Mouse (Mus musculus): ENCODE measurements around the gene Helz2.
"Not testable (repeated sequence)": the region's sequence is repeated elsewhere in the genome, so short reads cannot be mapped to it uniquely, and the experiment has no call there.

The Helz2 gene

DNA sequence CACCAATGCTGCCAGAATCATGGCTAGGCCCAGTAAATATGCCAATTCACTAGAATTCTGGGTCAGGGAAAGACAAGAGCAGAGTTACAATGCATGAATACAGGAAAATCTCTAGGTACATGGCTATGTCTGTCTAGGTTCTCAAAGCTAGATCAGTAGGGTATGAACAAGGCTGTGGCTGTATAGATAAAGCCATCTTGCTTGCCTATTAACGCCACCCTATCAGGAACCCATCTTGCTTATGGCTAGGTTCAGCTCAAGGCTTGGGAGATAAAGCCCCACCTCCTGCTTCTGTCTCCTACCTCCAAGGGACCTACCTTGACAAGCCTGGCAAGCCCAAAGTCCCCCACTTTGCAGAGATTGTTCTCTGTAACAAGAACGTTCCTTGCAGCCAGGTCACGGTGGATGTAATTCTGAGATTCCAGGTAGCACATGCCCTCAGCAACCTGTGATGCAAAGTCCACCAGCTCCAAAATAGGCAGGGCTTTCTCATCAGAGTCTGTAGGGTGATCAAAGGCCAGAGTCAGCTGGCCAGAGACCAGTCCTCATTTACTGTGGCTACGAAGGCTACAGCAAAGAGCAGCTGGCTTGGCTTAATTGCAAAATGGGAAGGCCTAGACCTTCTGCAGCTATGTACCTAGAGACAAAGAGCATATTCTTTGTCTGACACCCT, 45.1 kb downstream of the Helz2 start:
- DNase-seq (ENCODE audit: low spot score in 2 of 2), result no peak

GRCm38 (mm10) chr2:181193044-181193443, 48.8 kb downstream of the Helz2 start:
- no peak for DNase-seq (ENCODE audit: low spot score in 2 of 2)

GRCm38 (mm10) chr2:181191936-181192335, 49.9 kb downstream of the Helz2 start:
- DNase-seq (ENCODE audit: low spot score in 2 of 2), result no peak

DNA sequence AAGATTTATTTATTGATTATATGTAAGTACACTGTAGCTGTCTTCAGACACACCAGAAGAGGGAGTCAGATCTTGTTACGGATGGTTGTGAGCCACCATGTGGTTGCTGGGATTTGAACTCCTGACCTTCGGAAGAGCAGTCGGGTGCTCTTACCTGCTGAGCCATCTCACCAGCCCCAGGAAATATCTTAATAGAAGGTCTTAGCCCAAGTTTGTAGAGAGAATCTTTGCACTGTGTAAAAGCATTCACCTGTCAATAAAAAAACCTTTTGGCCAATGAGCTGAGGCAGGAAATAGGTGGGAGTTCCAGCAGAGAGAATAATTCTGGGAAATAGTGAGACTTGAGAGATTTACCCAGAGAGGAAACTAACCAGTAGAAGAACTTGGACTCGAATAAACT, 50.4 kb downstream of the Helz2 start:
- DNase-seq (ENCODE audit: low spot score in 2 of 2), result not testable (repeated sequence)

DNA sequence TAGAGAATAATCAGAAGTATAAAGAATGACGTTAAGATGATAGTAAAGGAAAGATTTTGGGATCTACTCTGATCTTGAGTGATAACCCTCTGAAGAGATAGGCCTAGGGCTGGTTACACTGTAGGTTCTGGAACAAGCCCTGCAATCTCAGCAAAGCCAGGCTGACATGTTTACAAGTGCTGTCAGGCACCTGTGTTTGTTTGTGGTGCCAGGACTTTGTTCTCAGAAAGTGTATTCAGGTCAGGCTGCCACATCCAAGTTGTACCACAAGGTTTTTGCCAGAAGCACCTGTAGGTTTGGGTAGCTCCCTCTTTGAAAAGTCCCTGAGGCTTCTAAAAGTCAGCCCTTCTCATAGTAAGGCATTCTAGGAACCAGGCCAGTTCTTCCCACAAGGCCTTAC, 52.5 kb downstream of the Helz2 start:
- no peak for DNase-seq (ENCODE audit: low spot score in 2 of 2)

DNA sequence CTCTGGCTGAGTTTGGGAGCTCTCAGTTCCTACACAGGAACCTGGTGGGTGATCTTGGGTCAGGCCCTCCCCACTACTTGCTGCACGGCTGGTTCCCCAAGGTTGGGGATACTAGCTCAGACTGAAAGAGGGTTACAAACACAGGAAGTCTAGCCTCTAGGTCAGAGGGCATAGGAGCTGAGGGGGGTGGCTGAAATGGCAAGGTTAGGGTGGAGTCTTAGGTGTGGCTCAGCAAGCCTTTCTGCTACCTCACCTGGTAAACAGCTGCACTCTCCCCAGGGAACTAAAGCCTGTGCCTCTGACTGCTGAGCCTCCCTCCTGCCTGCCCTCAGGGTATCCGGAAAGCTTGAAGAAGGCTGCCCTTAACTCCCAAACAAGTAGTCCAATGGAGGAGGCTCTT, 53.1 kb downstream of the Helz2 start:
- no peak for DNase-seq (ENCODE audit: low spot score in 2 of 2)

GRCm38 (mm10) chr2:181187121-181188000, 54.5 kb downstream of the Helz2 start, which contains the start of gene Ppdpf:
Gene Ppdpf, plus strand, starts transcription at chr2:181187247.
- peak; percentile 92 to 96 for DNase-seq (ENCODE audit: low spot score in 2 of 2)

DNA sequence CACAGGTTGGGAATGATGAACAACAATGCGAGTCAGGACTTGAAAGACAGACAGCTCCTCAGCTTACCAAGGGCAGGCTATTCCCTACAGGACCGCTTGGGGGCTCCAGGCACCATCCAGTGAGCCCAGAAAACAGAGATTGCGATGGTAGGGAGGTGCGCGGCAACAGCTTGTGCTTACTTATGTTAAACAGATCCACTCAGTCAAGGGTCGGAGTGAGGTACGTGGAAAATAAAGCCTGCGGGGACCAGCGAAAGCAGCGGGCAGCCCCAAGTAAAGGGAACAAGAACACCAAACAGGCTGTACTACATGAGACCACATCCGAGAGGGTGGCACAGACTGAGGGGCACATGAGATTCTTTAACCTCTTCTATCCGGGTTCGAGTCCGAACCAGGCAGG, 55.2 kb downstream of the Helz2 start:
- DNase-seq (ENCODE audit: low spot score in 2 of 2), result peak; percentile 79 to 84

- DNase-seq (ENCODE audit: low spot score in 2 of 2), result no peak
Observed at GRCm38 (mm10) chr2:181180898-181181297, 60.9 kb downstream of the Helz2 start.

DNA sequence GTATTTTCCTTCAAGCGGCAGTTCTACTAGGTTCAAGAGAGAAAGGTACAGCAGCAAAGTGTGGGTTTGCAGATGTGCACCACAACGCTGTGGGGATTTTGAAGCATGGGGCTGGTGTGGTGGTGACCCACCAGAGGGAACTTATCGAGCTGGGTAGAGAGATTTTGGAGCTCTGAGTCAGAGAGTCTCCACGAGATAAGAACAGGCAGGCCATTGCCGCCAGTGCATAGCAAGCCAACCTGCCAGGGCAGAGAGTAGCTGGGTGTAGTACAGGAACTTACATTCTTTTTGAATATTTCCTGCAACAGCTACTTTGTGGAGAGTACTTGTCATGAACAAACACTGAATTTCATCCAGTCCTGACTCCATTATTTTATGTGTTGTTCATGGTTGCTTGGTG, 63.4 kb downstream of the Helz2 start:
- DNase-seq (ENCODE audit: low spot score in 2 of 2), result no peak

- DNase-seq (ENCODE audit: low spot score in 2 of 2), result no peak
Observed at GRCm38 (mm10) chr2:181178015-181178414, 63.8 kb downstream of the Helz2 start.

Data from right cerebral cortex, postnatal 36 days (tissue).